14 mouse cellular contexts compared by ENCODE assay signal in genomic region chr4:62853335-62853734, GRCm38 (mm10).
DNase-seq lines count a peak whose midpoint lies in the region; ATAC-seq and TF ChIP-seq lines count a peak whose summit lies in the region.
"Had no signal": no experiment of that assay in that cellular context is flagged by ENCODE, and none has a peak within 500 bp of the region (broad histone marks: within the 10 kb centered on the region; RNA-seq: fewer than 3 reads in every experiment).

No protein-coding gene starts in this region.

- H3K4me1 ChIP-seq in liver, adult 2 months (ENCODE audit: control insufficient read depth, insufficient read depth, low read length): no peaks in the 10 kb centered on the region
- H3K4me1 ChIP-seq: limb, embryonic 13.5 days; megakaryocyte, embryonic 14.5 days had no signal

- peak; percentile 34; the same call in 1 of the 2 replicates for TF ChIP-seq CTCF in liver, adult 2 months (IDR thresholded peaks at IDR 0.05; ENCODE audit: low read depth, low read length)
- TF ChIP-seq CTCF in Patski (IDR thresholded peaks at IDR 0.05): peak; percentile 28

- H3K27me3 ChIP-seq in liver, adult 2 months (ENCODE audit: control insufficient read depth, insufficient read depth, low read length): no peaks in the 10 kb centered on the region
- H3K27me3 ChIP-seq in Patski: no peaks in the 10 kb centered on the region
- H3K27me3 ChIP-seq: limb, embryonic 13.5 days had no signal

- WGBS in liver, adult 2 months: 88% methylated on average over 1 of the region's 1 CpGs

- peak; percentile 20 to 32 for DNase-seq in cerebellum, postnatal 10 days
- no peak for DNase-seq in cerebellum, adult 9-11 months
- peak; percentile 11 for DNase-seq in liver, adult 2 months (ENCODE audit: extremely low read depth, low read depth, low spot score)
- DNase-seq in liver (no peak), Patski (ENCODE audit: low read depth, low spot score) (no peak)
- peak; percentile 23 for DNase-seq in testis, postnatal 10 days (ENCODE audit: low spot score)
- no peak for DNase-seq in left cerebral cortex, adult 9 months (ENCODE audit: low spot score in 2 of 2)
- DNase-seq in left cerebral cortex, postnatal 36 days (ENCODE audit: low spot score in 2 of 2): no peak
- DNase-seq: adrenal gland, adult 2 months; B cell, adult 2 months; cerebellum, adult 2 months; right cerebral cortex, adult 18-20 months had no signal

- no peak overlapping the region for H3K9ac ChIP-seq in liver, adult 2 months (ENCODE audit: low read depth, low read length)
- H3K9ac ChIP-seq: limb, embryonic 13.5 days had no signal

- POLR2A ChIA-PET in Patski (lab: Charles Lee): no interaction called here

- in situ Hi-C loops in Patski (cut with MboI; ENCODE audit: low pct_unique_long_range_greater_than_20kb): no loop called here

- H3K79me2 ChIP-seq in liver, adult 2 months (ENCODE audit: control insufficient read depth, insufficient read depth, low read length): no peaks in the 10 kb centered on the region

- intact Hi-C loops in left cerebral cortex, postnatal 36 days (cut with DNase I): no loop called here

- CTCF ChIA-PET in Patski (lab: Charles Lee): no interaction called here

- no peak for ATAC-seq in Patski

- no peak overlapping the region for H3K27ac ChIP-seq in liver, adult 2 months (replicated peaks; ENCODE audit: insufficient read depth, low read depth, low read length)
- H3K27ac ChIP-seq: limb, embryonic 13.5 days had no signal

- TF ChIP-seq POLR2A in liver, adult 2 months (IDR thresholded peaks at IDR 0.05; ENCODE audit: extremely low read depth, insufficient read depth, low read length): no peak

- H3K4me3 ChIP-seq in liver, adult 2 months (ENCODE audit: insufficient read depth, low read depth, low read length): no peak overlapping the region
- H3K4me3 ChIP-seq: limb, embryonic 13.5 days; megakaryocyte, embryonic 14.5 days had no signal

- H3K36me3 ChIP-seq in liver, adult 2 months (ENCODE audit: control insufficient read depth, insufficient read depth, low read length): no peaks in the 10 kb centered on the region
- H3K36me3 ChIP-seq: limb, embryonic 13.5 days had no signal

Comparison
In these comparisons a context has a peak if more than half of its experiments do, and no peak if none do; other contexts are left out.
1. DNase-seq: peak in cerebellum, postnatal 10 days (2 of 2), liver, adult 2 months (single experiment) and testis, postnatal 10 days (single experiment); none in cerebellum, adult 9-11 months (single experiment), liver (single experiment), Patski (single experiment), left cerebral cortex, adult 9 months (0 of 2) and left cerebral cortex, postnatal 36 days (0 of 2).